Mouse (Mus musculus) kidney, embryonic 16.5 days (tissue): ENCODE results near the gene Pacs2. TPM values are rescaled to one million over a fixed set of nuclear protein-coding genes. Genes with fewer than 3 reads are reported as not detected.

Source experiments
- ATAC-seq: fragments of 200-750 bp; cut with Nextera tagmentation; 2 replicates; pipeline ENCODE4 v1.8.0; 2017; ENCODE audit warnings: moderate TSS enrichment; ENCODE audit not compliant: low FRiP score, low TSS enrichment
- H3K27ac ChIP-seq: fragments of 300-500 bp; sonication (generic); 2 replicates; pipeline ENCODE4 v1.5.1; 2014; ENCODE audit warnings: low read length
- H3K27me3 ChIP-seq: fragments of 300-500 bp; sonication (generic); 2 replicates; pipeline ENCODE4 v1.6.1; 2014; ENCODE audit warnings: low read length, control low read depth, mixed read lengths; ENCODE audit not compliant: insufficient read depth
- H3K36me3 ChIP-seq: fragments of 300-500 bp; sonication (generic); 2 replicates; pipeline ENCODE4 v1.6.1; 2014; ENCODE audit warnings: low read length, control low read depth, mixed read lengths; ENCODE audit not compliant: insufficient read depth
- H3K4me1 ChIP-seq: fragments of 300-500 bp; sonication (generic); 2 replicates; pipeline ENCODE4 v1.6.1; 2014; ENCODE audit warnings: low read length, control low read depth, mixed read lengths; ENCODE audit not compliant: insufficient read depth
- H3K4me2 ChIP-seq: fragments of 300-500 bp; sonication (generic); replicated peaks from 2 replicates; pipeline ENCODE4 v1.6.1; 2014; ENCODE audit warnings: low read depth, low read length
- H3K4me3 ChIP-seq: fragments of 300-500 bp; sonication (generic); 2 replicates; pipeline ENCODE4 v1.5.1; 2014; ENCODE audit warnings: mild to moderate bottlenecking, low read length
- H3K9ac ChIP-seq: fragments of 300-500 bp; sonication (generic); replicated peaks from 2 replicates; pipeline ENCODE4 v1.6.1; 2014; ENCODE audit warnings: low read length
- H3K9me3 ChIP-seq: fragments of 300-500 bp; sonication (generic); 2 replicates; pipeline ENCODE4 v1.6.1; 2016; ENCODE audit warnings: low read length, control low read depth
- WGBS: fragments of 180-500 bp; shearing (Covaris S2); extraction: QIAGEN DNeasy Blood & Tissue Kit; methylation state at CpG from one replicate; pipeline ENCODE4 v1.1.7; 2014; 5-methylcytosine and 5-hydroxymethylcytosine counted together
- polyA plus RNA-seq: library from polyadenylated mRNA; unstranded; fragments of >200 nt; fragmentation: Nextera tagmentation; extraction: Ambion mirVana; gene quantifications from 2 replicates; pipeline ENCODE4 v1.2.1, GENCODE M21; 2015

The Pacs2 gene
- polyA plus RNA-seq, 1 experiment from 2014 or later, result 13.8 TPM

DNA sequence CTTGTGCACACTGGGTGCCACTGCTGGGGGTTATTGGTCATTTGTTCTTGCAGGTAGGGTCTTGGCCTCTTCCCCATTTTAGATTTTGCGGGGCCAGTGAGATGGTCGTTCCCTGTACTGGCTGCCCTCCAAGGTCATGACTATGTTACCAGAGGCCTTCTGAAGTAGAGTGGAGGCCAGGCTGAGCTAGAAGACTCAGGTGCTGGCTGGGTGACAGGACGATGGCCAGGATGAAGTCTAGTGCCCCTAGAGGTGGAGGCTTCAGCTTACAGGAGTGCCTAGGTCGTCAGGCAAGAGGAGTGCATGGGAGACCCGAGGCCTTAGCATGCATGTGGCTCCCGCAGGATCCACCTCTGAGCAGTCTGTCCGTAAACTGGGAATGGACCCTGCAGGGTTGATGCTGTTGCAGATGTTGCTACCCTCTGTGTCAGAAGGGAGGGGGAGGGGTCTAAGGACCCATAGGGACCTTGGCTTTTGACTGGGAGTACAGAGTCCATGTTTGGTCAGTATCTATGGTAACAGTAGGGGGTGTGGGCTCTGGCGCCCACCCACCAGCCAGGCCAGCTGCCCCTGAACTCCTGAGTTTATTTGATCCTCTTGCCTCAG lies 89.6 kb downstream of the Pacs2 start:
- Histone ChIP-seq H3K27ac (no peak overlapping the region), H3K4me3 (no peak overlapping the region), H3K9me3 (0 out of 2 replicates have a peak, but pooled peaks cover 6% of the 10 kb centered on the region), H3K27me3 (no peaks in the 10 kb centered on the region), H3K9ac (no peak overlapping the region), H3K36me3 (peaks cover 10% of the 10 kb centered on the region; the same call in 1 of the 2 replicates), H3K4me1 (peaks cover 29% of the 10 kb centered on the region), H3K4me2 (no peak overlapping the region)
- ATAC-seq, result no peak
- WGBS, result 81% methylated on average over 8 of the region's 8 CpGs

DNA sequence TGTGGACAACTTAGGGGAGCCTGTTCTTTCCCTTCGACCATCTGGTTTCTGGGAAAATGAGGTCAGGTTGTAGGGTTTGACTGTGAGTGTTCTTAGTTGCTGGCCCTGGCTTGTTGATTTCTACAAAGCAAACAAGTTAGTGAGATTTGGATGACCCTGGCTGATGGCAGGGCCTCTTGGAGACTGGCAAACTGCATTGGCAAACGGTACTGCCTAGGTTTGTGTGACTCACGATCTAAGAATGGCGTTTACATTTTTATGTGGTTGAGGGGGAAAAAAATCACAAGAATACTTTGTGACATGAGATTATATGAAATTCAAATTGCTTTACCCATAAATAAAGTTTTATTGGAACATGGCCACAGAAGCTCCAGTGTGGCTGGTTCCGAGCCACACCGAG lies 92.1 kb downstream of the Pacs2 start:
- H3K9me3 ChIP-seq, result 0 out of 2 replicates have a peak, but pooled peaks cover 6% of the 10 kb centered on the region
- WGBS, result 82% methylated on average over 6 of the region's 6 CpGs
- no peak for ATAC-seq

DNA sequence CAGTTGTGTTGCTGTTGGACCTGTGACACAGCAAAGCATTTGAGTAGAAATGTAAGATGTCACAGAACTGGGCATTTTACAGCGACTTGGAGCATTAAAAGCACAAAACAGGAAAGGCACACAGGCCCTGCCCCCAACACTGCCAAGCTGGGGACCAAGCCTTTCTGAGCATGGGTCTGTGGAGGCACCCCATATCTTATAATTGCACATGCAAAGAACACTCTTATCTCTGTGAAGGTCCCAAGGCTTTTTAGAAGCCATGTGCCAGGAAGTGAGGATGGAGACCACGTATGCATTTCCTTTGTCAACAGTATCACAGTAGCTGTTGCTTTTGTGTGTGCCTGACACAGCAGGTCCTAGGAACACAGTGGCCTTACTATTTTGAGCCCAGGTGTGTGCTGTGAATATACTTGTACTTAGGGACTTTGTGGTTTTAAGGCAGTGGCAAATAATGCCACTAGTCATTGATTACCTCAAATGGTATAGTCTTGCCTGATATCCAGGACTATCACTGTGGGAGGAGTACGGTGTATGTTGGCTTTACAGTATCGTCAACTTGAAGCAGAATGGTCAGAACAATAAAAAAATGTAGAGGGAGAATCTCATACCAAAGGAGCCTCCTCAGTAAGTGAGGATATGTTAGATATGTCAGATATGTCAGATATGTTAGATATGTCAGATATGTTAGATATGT lies 93.3 kb downstream of the Pacs2 start:
- Histone ChIP-seq H3K4me2 (no peak overlapping the region), H3K9ac (no peak overlapping the region), H3K36me3 (peaks cover 10% of the 10 kb centered on the region; the same call in 1 of the 2 replicates), H3K9me3 (0 out of 2 replicates have a peak, but pooled peaks cover 6% of the 10 kb centered on the region), H3K4me1 (0 out of 2 replicates have a peak, but pooled peaks cover 7% of the 10 kb centered on the region), H3K27me3 (no peaks in the 10 kb centered on the region), H3K4me3 (no peak overlapping the region), H3K27ac (no peak overlapping the region)
- 74% methylated on average over 4 of the region's 4 CpGs for WGBS
- no peak for ATAC-seq

More for the DNA sequence above, 92.1 kb downstream of the Pacs2 start:
- Histone ChIP-seq H3K27me3 (no peaks in the 10 kb centered on the region), H3K4me1 (0 out of 2 replicates have a peak, but pooled peaks cover 7% of the 10 kb centered on the region), H3K9ac (no peak overlapping the region), H3K4me3 (no peak overlapping the region), H3K4me2 (no peak overlapping the region), H3K27ac (no peak overlapping the region), H3K36me3 (peaks cover 10% of the 10 kb centered on the region; the same call in 1 of the 2 replicates)

DNA sequence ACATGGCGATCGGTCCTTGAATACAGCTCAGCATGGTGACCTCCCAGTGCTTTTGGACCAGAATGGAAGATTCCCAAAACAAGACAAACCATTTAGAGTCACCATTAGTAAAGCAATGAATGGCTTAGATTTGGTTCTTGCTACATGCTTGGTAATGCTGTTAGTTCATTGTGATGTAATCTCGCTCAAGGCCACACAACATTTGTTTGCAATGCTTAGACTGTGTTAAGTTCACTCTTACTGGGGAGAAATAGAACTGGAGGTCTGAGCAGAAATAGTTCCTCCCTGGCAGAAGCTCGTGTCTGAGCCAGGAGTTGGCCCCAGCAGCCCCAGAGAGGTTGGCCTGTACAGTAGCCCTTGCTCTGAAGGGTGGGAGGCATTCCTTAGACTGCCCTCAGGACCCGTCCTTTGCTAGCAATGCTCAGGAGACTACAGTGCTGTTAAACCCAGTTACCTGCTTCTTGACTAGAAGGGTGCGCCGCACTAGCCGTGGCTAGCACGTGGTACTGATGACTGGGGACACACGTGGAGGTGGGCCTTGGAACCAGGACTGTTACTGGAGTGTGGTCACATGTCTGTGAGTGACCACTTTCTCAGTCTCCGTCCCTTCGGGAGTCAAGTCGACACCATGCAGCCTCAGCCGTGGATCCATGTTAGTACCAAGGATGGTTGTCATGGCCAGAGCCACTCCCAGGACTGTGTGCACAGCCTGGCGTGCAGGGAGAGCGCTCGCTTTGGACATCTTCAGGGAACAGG lies 94.4 kb downstream of the Pacs2 start:
- H3K36me3 ChIP-seq, result peaks cover 19% of the 10 kb centered on the region
- H3K27ac ChIP-seq, result no peak overlapping the region
- H3K4me1 ChIP-seq, result 0 out of 2 replicates have a peak, but pooled peaks cover 7% of the 10 kb centered on the region
- H3K27me3 ChIP-seq, result no peaks in the 10 kb centered on the region
- ATAC-seq, result 0 out of 2 replicates have a peak, but pooled peaks have one; percentile 5
- H3K9me3 ChIP-seq, result 0 out of 2 replicates have a peak, but pooled peaks cover 6% of the 10 kb centered on the region
- WGBS, result 83% methylated on average over 17 of the region's 17 CpGs
- no peak overlapping the region for H3K4me2 ChIP-seq
- H3K9ac ChIP-seq, result no peak overlapping the region
- H3K4me3 ChIP-seq, result no peak overlapping the region

DNA sequence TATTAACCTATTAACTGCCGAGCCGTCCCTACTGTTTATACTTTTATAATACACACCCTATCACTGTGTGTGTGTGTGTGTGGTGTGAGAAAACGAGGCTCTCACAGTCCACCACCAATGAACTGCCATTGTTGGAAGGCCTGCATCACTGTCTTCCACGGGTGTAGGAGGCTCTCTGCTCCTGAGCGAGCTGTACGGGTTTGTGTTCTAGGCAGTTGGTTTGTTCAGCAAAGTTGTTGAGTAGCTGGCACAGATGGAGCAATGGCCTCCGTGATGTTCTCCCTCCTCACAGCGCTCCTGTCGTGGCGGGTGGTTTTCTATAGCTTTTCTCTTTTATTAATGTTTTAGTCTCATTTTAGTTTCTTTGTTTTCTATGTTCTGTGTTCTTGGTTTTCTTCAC lies 95.5 kb downstream of the Pacs2 start:
- 76% methylated on average over 10 of the region's 10 CpGs for WGBS
- no peaks in the 10 kb centered on the region for H3K27me3 ChIP-seq
- 0 out of 2 replicates have a peak, but pooled peaks cover 6% of the 10 kb centered on the region for H3K9me3 ChIP-seq
- no peak for ATAC-seq
- no peak overlapping the region for H3K4me3 ChIP-seq
- H3K27ac ChIP-seq, result no peak overlapping the region
- H3K4me2 ChIP-seq, result no peak overlapping the region
- H3K36me3 ChIP-seq, result peaks cover 24% of the 10 kb centered on the region
- H3K9ac ChIP-seq, result no peak overlapping the region
- H3K4me1 ChIP-seq, result 0 out of 2 replicates have a peak, but pooled peaks cover 7% of the 10 kb centered on the region

DNA sequence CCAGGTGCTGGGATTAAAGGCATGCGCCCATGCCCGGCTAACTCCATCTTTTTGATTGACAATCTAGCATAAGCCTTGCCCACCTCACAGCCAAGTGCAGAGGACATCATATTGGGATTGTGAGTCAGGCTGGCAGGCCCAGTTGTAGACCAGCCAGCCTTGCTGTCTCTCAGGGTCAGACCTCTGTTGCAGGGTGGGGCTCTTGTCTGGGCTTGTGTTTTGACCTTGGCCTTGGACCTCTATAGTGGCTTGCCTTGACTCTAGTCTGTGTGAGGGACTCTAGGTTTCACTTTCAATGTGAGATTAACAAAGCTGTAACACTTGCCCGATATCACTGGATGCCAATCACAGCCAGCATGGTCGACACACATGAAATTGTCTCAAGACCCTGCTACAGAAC lies 99.8 kb downstream of the Pacs2 start:
- Histone ChIP-seq H3K9me3 (no peaks in the 10 kb centered on the region), H3K36me3 (peaks cover 53% of the 10 kb centered on the region), H3K9ac (no peak overlapping the region), H3K4me3 (no peak overlapping the region), H3K27me3 (no peaks in the 10 kb centered on the region), H3K4me1 (no peaks in the 10 kb centered on the region), H3K4me2 (no peak overlapping the region), H3K27ac (no peak overlapping the region)
- ATAC-seq, result no peak
- 91% methylated on average over 4 of the region's 4 CpGs for WGBS

DNA sequence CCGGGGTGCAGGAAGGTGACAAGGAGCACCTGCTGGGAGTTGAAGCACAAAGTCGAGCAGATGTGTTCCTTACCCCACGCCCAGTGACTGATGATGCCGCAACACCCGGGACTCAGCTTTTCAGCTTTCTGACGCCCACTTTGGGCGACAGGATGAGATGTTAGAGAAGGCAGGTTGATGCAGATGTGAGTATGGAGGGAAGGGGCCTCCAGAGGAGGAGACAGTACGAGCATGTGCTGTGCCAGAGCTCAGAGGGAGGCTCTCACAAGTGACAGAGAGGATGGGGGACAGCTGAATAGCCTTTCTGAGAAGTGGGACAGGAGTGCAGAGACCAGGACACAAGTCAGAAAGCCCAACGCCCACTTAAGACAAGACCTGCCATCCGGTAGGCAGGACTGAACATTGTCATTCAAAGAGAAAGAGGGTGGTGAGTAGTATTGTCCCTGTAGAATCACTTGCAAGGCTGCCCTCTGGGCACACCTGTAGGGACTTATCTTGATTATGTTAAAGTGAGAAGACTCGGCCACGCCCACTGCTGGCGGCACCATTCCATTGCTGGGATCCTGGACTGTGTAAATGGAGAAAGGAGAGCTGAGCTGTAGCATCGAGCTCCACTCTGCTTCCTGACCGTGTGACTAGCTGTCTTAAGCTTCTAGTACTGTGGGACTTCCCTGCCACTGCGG lies 100.7 kb downstream of the Pacs2 start:
- ATAC-seq, result no peak
- Histone ChIP-seq H3K27me3 (no peaks in the 10 kb centered on the region), H3K4me2 (no peak overlapping the region), H3K4me1 (no peaks in the 10 kb centered on the region), H3K27ac (no peak overlapping the region), H3K9ac (no peak overlapping the region), H3K36me3 (peaks cover 56% of the 10 kb centered on the region), H3K9me3 (no peaks in the 10 kb centered on the region), H3K4me3 (no peak overlapping the region)
- 85% methylated on average over 16 of the region's 16 CpGs for WGBS

DNA sequence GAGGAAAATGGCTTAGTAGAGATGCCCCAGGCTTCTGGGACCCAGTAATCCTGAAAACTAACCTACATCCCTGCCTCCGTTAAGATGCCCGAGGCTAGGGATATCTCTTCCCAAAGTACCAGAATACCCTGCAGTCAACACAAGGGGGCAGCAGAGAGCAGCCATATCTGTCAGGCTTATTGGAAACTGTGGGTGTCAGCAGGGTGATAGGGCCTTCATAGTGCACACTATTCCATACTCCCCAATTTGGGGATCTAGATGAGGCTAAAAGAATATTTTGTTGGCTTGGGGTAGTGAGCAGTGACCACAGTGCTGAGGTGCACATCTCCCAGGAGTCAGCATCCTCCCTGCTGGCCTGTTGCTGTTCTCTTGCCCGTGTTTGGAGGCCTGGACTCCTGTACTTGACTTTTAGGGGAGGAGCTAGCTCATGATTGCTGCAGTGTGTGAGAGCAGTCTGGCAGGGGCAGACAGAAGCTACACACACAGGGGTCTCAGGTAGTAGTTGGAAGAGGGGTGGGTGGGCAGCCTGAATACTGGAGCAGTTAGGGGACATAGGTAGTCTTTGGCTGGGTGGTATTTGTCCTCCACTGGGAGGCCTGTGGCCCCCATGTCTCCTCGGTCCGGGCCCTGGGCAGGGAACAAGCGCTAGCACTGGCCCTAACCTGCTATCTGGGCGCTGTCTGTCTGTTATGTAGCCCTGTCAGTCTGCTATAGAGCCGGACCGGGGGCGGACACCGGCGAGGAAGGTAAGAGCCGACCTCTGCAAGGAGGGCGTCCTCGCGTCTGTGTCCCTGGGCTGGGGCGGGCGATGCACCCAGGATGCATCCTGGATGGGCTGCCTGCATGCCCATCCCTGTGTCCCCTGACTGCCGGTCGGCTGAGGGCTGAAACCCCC lies 105.5 kb downstream of the Pacs2 start:
- no peak overlapping the region for H3K27ac ChIP-seq
- H3K27me3 ChIP-seq, result no peaks in the 10 kb centered on the region
- 86% methylated on average over 19 of the region's 20 CpGs for WGBS

More for the DNA sequence above, 105.5 kb downstream of the Pacs2 start:
- Histone ChIP-seq H3K4me3 (no peak overlapping the region), H3K4me1 (no peaks in the 10 kb centered on the region), H3K9ac (no peak overlapping the region), H3K4me2 (no peak overlapping the region), H3K9me3 (no peaks in the 10 kb centered on the region), H3K36me3 (peaks cover 79% of the 10 kb centered on the region)
- peak; percentile 16; the same call in 1 of the 2 replicates for ATAC-seq
